8 mouse cellular contexts compared by ENCODE assay signal in the genomic region with DNA sequence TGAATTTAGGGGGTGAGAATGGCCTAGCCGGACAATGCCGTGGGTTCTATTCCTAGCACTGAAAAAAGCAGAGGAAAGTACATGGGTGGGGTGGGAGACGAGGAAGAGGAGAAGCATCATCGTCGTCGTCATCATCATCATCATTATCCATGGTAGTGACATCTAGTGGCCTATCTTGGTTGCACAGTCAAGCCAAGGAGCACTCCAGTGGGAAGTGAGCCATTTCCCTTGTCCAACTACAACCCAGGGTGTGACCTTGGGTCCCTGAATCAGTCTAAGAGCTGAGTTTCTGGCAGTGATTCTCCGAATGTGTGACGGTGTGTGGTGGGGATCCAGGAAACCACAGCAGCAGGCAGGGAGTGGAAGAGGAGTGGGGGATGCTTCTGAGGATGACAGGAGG. TPM values are rescaled to one million over a fixed set of nuclear protein-coding genes. Genes with fewer than 3 reads are reported as not detected.
DNase-seq lines count a peak whose midpoint lies in the region.

No protein-coding gene starts in this region.

- DNase-seq in embryo, embryonic 10 days (ENCODE audit: low spot score), result peak; percentile 43
- no peak for DNase-seq in embryo, embryonic 9.5 days (ENCODE audit: extremely low spot score)
- DNase-seq in left cerebral cortex, postnatal 4 days, result peak; percentile 7
- no peak for DNase-seq in left cerebral cortex, adult 11 months (ENCODE audit: low spot score)
- peak; percentile 64 for DNase-seq in adrenal gland, adult 8-10 months
- DNase-seq in lung, postnatal 25 days (ENCODE audit: low spot score), result peak; percentile 41
- no peak for DNase-seq in frontal cortex, postnatal 25 days (ENCODE audit: low spot score in 2 of 2)
- DNase-seq in thymus, postnatal 0 days (ENCODE audit: low spot score), result no peak

- intact Hi-C loops in left cerebral cortex, postnatal 4 days (cut with DNase I), result no loop called here

RNA-seq across cellular contexts. Expression of a gene that starts 7.9 kb away (rescaled TPM):
- total RNA-seq in left cerebral cortex, postnatal 4 days (2021), result 10 to 100 TPM; 34.3 to 36.5 TPM
- 10 to 100 TPM; 29.3 to 34.7 (median 31.4) TPM for total RNA-seq in adrenal gland, adult 8-10 months (2022)
- polyA plus RNA-seq in thymus, postnatal 0 days (2015; fragmentation: Nextera tagmentation; extraction: Ambion mirVana), result 11.5 and 11.6 TPM in 2 replicates

RNA-seq across cellular contexts. Expression of a gene that starts 56.5 kb away (rescaled TPM):
- total RNA-seq in left cerebral cortex, postnatal 4 days (2021), result 10 to 100 TPM; 61.0 to 65.0 TPM
- total RNA-seq in adrenal gland, adult 8-10 months (2022), result 10 to 100 TPM; 57.8 to 90.2 (median 69.7) TPM
- 36.4 and 46.3 TPM in 2 replicates for polyA plus RNA-seq in thymus, postnatal 0 days (2015; fragmentation: Nextera tagmentation; extraction: Ambion mirVana)

Comparison
In these comparisons a context has a peak if more than half of its experiments do, and no peak if none do; other contexts are left out.
1. DNase-seq: peak in embryo, embryonic 10 days (single experiment), left cerebral cortex, postnatal 4 days (single experiment), adrenal gland, adult 8-10 months (single experiment) and lung, postnatal 25 days (single experiment); none in embryo, embryonic 9.5 days (single experiment), left cerebral cortex, adult 11 months (single experiment), frontal cortex, postnatal 25 days (0 of 2) and thymus, postnatal 0 days (single experiment).